20 mouse cellular contexts compared by ENCODE assay signal in the genomic region with DNA sequence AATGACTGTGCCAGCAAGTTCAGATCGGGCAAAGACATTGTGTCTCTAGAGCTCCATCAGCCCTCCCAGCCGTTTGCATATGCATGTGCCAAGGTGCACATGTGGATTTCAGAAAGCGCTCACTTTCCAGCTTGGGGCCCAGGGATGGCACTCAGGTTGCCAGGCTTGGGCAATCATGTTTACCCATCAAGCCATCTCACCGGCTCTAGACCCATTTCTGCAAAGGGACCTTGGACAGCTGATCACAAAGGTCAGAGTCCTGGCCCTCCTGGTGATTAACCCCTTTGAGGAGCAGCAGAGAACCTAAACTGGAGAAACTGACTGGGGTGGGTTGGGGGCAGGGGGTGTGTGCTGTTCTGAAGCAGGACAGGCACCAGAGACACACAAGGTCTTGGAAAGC. TPM values are rescaled to one million over a fixed set of nuclear protein-coding genes. Genes with fewer than 3 reads are reported as not detected.
"Had no signal": no experiment of that assay in that cellular context is flagged by ENCODE, and none has a peak within 500 bp of the region (broad histone marks: within the 10 kb centered on the region; RNA-seq: fewer than 3 reads in every experiment).

No protein-coding gene starts in this region.

- H3K4me3 ChIP-seq: lung, embryonic 15.5 days; midbrain, embryonic 13.5 days; midbrain, embryonic 15.5 days; neural tube, embryonic 12.5 days; stomach, embryonic 15.5 days had no signal

- DNase-seq: lung, adult 2 months; lung, postnatal 14 days; lung, postnatal 36 days; right cerebral cortex, postnatal 14 days; thymus, adult 2 months; thymus, postnatal 25 days; thymus, postnatal 4 days had no signal

- ATAC-seq: lung, postnatal 0 days; midbrain, embryonic 13.5 days; midbrain, embryonic 15.5 days had no signal

- H3K36me3 ChIP-seq: lung, embryonic 15.5 days; midbrain, embryonic 13.5 days; midbrain, embryonic 15.5 days; neural tube, embryonic 12.5 days; stomach, embryonic 15.5 days had no signal

- H3K4me2 ChIP-seq: lung, embryonic 15.5 days; midbrain, embryonic 11.5 days; midbrain, embryonic 13.5 days; midbrain, embryonic 15.5 days; neural tube, embryonic 12.5 days; stomach, embryonic 15.5 days had no signal

- H3K27ac ChIP-seq: lung, embryonic 15.5 days; macrophage; midbrain, embryonic 13.5 days; midbrain, embryonic 15.5 days; neural tube, embryonic 12.5 days; stomach, embryonic 15.5 days; stomach, postnatal 0 days had no signal

- H3K9me3 ChIP-seq: lung, embryonic 15.5 days; midbrain, embryonic 13.5 days; midbrain, embryonic 15.5 days; neural tube, embryonic 12.5 days; stomach, embryonic 15.5 days had no signal

- H3K9ac ChIP-seq: lung, embryonic 15.5 days; midbrain, embryonic 13.5 days; midbrain, embryonic 15.5 days; neural tube, embryonic 12.5 days; stomach, embryonic 15.5 days had no signal

RNA-seq across cellular contexts. Expression of gene Rgl3, which starts 3.0 kb away (rescaled TPM):
- total RNA-seq: megakaryocyte progenitor cell, adult 5-6 weeks; neutrophil, adult 5-6 weeks had no signal

RNA-seq across cellular contexts. Expression of gene Ccdc151, which starts 10.2 kb away (rescaled TPM):
- total RNA-seq: megakaryocyte progenitor cell, adult 5-6 weeks; monocyte, adult 5-6 weeks; neutrophil, adult 5-6 weeks had no signal
- polyA plus RNA-seq: spleen, adult 2 months had no signal

RNA-seq across cellular contexts. Expression of gene Epor, which starts 28.9 kb away (rescaled TPM):
- total RNA-seq: monocyte, adult 5-6 weeks; neutrophil, adult 5-6 weeks had no signal
